Mouse (Mus musculus) forebrain, embryonic 14.5 days (tissue): Measurements from ENCODE around the gene Stk38. TPM values are rescaled to one million over a fixed set of nuclear protein-coding genes. Genes with fewer than 3 reads are reported as not detected.

ENCODE experiments used
- ATAC-seq: fragments of 200-750 bp; cut with Nextera tagmentation; 2 replicates; pipeline ENCODE4 v1.8.0; 2017; ENCODE audit warnings: mild to moderate bottlenecking, moderate library complexity
- DNase-seq: peaks from one replicate; pipeline ENCODE4 v3.0.0-alpha.2; 2015; ENCODE audit warnings: low spot score
- H3K27ac ChIP-seq: fragments of 300-500 bp; sonication (generic); 2 replicates; pipeline ENCODE4 v1.5.1; 2014; ENCODE audit warnings: low read depth, mild to moderate bottlenecking, control low read depth, low read length, moderate library complexity
- H3K27me3 ChIP-seq: fragments of 300-500 bp; sonication (generic); replicated peaks from 2 replicates; pipeline ENCODE4 v1.6.1; 2014; ENCODE audit warnings: low read length, control low read depth, mixed read lengths; ENCODE audit not compliant: control insufficient read depth, insufficient read depth
- H3K36me3 ChIP-seq: fragments of 300-500 bp; sonication (generic); 2 replicates; pipeline ENCODE4 v1.6.1; 2014; ENCODE audit warnings: low read length, control low read depth; ENCODE audit not compliant: control insufficient read depth, insufficient read depth
- H3K4me1 ChIP-seq: fragments of 300-500 bp; sonication (generic); 2 replicates; pipeline ENCODE4 v1.6.1; 2014; ENCODE audit warnings: antibody characterized with exemption, low read length, control low read depth; ENCODE audit not compliant: control insufficient read depth, insufficient read depth
- H3K4me2 ChIP-seq: fragments of 300-500 bp; sonication (generic); 2 replicates; pipeline ENCODE4 v1.6.1; 2014; ENCODE audit warnings: mild to moderate bottlenecking, control low read depth, low read length
- H3K4me3 ChIP-seq: fragments of 300-500 bp; sonication (generic); 2 replicates; pipeline ENCODE4 v1.5.1; 2014; ENCODE audit warnings: low read depth, low read length, control low read depth
- H3K9ac ChIP-seq: fragments of 300-500 bp; sonication (generic); 2 replicates; pipeline ENCODE4 v1.6.1; 2014; ENCODE audit warnings: mild to moderate bottlenecking, low read length, control low read depth, moderate library complexity
- H3K9me3 ChIP-seq: fragments of 300-500 bp; sonication (generic); replicated peaks from 2 replicates; pipeline ENCODE4 v1.6.1; 2016; ENCODE audit warnings: low read length, control low read depth, mixed read lengths; ENCODE audit not compliant: control insufficient read depth
- WGBS: fragments of 180-500 bp; shearing (Covaris S2); extraction: QIAGEN DNeasy Blood & Tissue Kit; methylation state at CpG from one replicate; pipeline ENCODE4 v1.1.7; 2014; 5-methylcytosine and 5-hydroxymethylcytosine counted together
- polyA plus RNA-seq: library from polyadenylated mRNA; unstranded; fragments of >200 nt; fragmentation: Nextera tagmentation; extraction: Ambion mirVana; gene quantifications from 2 replicates; pipeline ENCODE4 v1.2.1, GENCODE M21; 2014

Stk38 gene
- polyA plus RNA-seq, 1 experiment from 2014 or later = 81.7 TPM

DNA sequence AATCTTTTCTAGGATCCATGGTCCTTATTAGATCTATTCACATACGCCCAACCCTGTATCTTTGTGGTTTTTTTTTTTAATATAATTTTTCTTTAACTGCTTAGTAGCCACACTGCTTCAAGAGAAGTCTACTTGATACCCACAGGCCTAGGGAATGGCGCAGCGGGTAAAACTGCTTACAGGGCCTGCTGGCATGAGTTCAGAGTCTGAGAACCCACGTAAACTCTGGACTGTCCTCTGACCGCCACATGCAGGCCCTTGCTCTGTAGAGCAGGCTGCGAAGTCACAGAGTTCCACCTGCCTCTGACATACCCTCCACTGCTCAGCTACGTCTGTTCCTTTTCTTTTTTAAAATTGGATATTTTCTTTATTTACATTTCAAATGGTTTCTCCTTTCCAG is 63.3 kb downstream of the Stk38 start:
- no peak for DNase-seq
- no peak overlapping the region for H3K4me3 ChIP-seq

DNA sequence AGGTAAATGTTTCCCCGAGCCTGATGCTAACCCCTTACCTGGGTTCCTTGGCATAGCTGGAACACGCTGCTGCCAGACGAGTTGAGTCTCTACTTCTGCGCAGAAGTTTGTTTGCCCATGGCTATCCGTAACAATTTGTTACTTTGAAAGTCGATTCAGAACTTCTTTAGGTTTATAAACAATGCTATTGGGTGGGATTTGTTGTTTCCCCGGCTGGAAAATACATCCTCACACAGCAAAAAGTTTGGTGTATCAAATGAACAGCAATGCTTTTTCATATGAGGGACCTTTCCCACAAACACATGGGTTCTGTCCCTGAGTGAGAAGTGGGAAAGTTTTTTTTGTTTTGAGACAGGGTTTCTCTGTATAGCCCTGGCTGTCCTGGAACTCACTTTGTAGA is 64.1 kb downstream of the Stk38 start, which contains the start of gene Pxt1:
Pxt1 (minus strand) TSS at position 101 of the 400 bp plus-strand sequence.
- Histone ChIP-seq H3K27me3 (no peaks in the 10 kb centered on the region), H3K36me3 (no peaks in the 10 kb centered on the region), H3K4me3 (no peak within 1 kb of the TSS), H3K4me2 (no peak within 1 kb of the TSS), H3K9ac (no peak within 1 kb of the TSS), H3K9me3 (no peaks in the 10 kb centered on the region), H3K27ac (no peak within 1 kb of the TSS), H3K4me1 (no peaks in the 10 kb centered on the region)
- ATAC-seq (no peak), DNase-seq (no peak)
- WGBS = 90% methylated on average over 7 of the region's 7 CpGs

More for the DNA sequence above, 63.3 kb downstream of the Stk38 start:
- H3K9ac ChIP-seq = no peak overlapping the region
- ATAC-seq = no peak
- no peaks in the 10 kb centered on the region for H3K36me3 ChIP-seq
- H3K27ac ChIP-seq = no peak overlapping the region
- H3K9me3 ChIP-seq = no peaks in the 10 kb centered on the region
- H3K4me1 ChIP-seq = no peaks in the 10 kb centered on the region
- no peak overlapping the region for H3K4me2 ChIP-seq
- no peaks in the 10 kb centered on the region for H3K27me3 ChIP-seq
- 95% methylated on average over 7 of the region's 7 CpGs for WGBS

DNA sequence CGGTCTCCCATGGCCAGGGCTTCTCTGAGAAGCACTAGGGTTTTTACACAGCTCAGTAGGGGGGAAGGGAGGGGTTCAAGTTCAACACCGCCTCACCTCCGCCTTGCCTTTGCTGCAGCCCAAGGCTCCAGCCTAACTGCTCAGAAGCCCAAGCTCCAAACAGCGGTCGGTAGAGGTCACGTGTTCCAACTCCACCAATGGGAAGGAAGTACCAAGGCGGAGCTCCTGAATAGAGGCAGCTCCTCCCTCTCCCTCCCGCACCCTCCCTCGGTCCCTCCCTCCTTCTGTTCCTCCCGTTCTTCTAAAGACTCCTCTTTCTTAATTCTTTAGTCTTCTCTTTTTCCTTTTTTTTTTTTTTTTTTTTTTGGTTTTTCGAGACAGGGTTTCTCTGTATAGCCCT is 65.7 kb downstream of the Stk38 start:
- WGBS = 83% methylated on average over 10 of the region's 11 CpGs

DNA sequence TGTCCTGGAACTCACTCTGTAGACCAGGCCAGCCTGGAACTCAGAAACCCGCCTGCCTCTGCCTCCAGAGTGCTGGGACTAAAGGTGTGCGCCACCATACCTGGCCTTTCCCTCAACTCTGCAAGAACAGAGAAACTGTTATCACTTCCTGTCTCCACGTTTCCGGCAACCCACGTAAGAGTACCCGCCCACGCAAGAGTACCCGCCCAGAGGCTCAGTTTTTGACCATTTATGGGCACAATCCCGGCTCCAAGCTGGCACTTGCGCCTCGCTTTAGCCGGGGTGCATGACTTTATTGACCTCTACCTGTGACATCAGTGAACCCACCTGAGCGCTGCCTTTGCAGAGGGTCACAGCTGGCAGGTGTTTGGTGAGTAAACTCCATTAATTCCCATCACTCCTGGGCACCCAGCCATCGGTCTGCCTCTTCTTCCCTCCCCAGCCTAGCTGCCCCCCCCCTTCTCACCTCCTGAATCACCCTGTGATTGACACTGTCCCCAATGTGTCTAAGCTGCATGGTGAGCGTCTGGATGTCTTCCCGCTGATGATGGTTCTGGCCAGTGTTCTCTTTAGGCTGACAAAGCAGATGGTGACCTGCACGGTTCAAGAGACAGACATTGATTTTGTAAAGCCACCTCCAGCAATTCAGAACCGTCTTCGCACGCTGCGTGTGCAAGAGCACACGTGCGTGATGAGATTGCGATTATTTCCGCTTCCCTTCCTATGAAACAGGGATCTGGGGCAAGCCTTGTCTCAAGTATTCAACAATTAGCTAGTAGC is 66.8 kb downstream of the Stk38 start:
- Histone ChIP-seq H3K4me1 (no peaks in the 10 kb centered on the region), H3K36me3 (no peaks in the 10 kb centered on the region), H3K4me3 (no peak overlapping the region), H3K9me3 (no peaks in the 10 kb centered on the region), H3K27me3 (no peaks in the 10 kb centered on the region), H3K9ac (no peak overlapping the region), H3K4me2 (no peak overlapping the region), H3K27ac (no peak overlapping the region)
- no peak for ATAC-seq
- WGBS = 91% methylated on average over 25 of the region's 25 CpGs
- DNase-seq = no peak

More for the DNA sequence above, 65.7 kb downstream of the Stk38 start:
- Histone ChIP-seq H3K4me2 (no peak overlapping the region), H3K36me3 (no peaks in the 10 kb centered on the region), H3K27ac (no peak overlapping the region), H3K27me3 (no peaks in the 10 kb centered on the region), H3K4me3 (no peak overlapping the region), H3K4me1 (no peaks in the 10 kb centered on the region), H3K9ac (no peak overlapping the region), H3K9me3 (no peaks in the 10 kb centered on the region)
- DNase-seq (no peak), ATAC-seq (no peak)

DNA sequence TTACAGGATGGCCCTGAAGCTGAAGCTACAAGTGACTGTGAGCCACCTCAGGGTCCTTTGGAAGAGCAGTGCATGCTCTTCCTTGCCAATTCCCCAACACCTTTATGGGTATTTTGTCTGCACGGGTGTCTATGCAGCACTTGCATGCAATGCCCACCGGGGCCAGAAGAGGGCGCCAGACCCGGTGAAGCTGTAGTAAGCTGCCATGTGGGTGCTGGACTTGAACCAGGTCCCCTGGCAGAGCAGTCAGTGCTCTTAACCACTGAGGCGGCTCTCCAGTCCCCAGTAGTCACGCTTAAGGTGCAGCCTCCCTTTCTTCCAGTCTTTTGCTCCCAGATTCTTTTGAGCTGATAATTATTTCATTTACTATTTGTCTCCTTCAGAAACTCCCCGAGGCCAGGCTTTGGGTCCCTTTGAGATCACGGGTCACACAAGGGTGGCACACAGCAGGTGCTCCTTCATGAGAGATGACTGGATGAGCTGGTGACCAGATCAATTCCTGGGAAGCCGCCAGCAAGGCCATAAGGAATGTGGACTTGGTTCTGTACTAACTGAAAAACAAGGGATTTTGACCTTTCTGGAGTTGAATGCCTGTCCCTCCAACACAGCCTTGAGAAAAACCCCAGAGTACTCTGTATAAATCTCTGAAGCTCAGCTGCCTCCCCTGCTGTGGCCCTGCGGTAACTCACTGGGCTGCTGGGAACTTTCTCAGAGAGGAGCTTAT is 71.0 kb downstream of the Stk38 start:
- Histone ChIP-seq H3K9ac (no peak overlapping the region), H3K27ac (no peak overlapping the region), H3K4me1 (no peaks in the 10 kb centered on the region), H3K4me2 (no peak overlapping the region), H3K27me3 (no peaks in the 10 kb centered on the region), H3K9me3 (no peaks in the 10 kb centered on the region), H3K4me3 (no peak overlapping the region), H3K36me3 (no peaks in the 10 kb centered on the region)
- DNase-seq = no peak
- ATAC-seq = no peak
- 77% methylated on average over 10 of the region's 10 CpGs for WGBS

DNA sequence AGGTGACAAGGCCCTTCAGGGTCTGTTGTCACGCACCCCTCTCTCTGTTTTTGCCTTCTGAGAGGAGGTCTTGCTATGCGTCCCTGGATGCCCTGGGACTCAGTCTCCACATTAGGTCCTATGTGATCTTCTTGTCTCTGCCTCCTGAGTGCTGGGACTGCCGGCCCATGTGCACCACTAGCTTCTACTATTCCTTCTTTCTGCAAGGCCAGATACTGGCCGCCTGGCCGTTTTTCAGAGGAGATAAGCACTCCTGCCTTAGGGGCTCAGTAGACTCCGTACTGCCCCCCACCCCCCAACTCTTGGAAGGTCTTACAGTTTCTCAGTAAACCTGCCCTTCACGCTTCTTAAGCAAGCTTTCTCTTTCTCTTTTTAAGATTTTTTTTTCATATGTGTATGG is 71.7 kb downstream of the Stk38 start:
- 96% methylated on average over 7 of the region's 7 CpGs for WGBS

DNA sequence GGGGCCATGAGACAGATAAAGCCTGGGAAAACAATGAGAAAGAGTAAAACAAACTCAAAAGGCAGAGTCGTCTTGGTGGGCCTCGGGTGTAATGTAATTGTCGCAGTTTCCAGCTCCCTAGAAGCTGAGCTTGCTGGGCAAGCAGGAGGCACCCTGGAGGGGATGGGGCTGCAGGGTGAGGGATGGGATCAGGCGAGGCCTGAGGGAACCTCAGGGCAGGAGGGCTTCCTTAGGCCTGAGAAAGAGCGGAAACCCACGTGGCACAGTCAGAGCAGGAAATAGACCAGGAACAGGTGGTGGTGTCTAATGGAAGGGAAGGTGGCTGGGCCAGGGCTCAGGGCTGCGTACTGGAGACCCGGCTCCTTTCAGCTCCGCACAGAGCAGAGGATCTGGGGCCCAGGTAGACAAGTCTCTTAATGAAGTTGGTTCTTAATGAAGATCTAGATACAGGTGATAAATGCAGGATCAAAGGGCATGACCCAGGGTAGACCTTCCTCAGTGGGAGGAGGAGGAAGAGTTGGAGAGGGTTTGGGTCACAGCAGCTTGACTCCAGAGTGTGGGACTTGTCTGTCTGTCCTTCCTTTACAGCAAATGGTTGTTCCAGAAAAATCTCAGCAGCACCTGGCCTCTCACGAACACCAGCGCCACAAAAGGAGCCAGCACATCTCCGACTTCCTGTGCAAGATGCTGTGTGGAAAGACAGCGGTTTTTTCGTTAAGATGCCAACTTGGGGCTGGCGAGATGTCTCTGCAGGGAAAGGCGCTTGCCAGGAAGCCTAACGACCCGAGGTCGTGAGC is 73.5 kb downstream of the Stk38 start:
- ATAC-seq = no peak
- Histone ChIP-seq H3K4me1 (peaks cover 8% of the 10 kb centered on the region), H3K9ac (no peak overlapping the region), H3K27me3 (no peaks in the 10 kb centered on the region), H3K36me3 (no peaks in the 10 kb centered on the region), H3K4me2 (no peak overlapping the region), H3K27ac (no peak overlapping the region), H3K9me3 (no peaks in the 10 kb centered on the region), H3K4me3 (no peak overlapping the region)
- no peak for DNase-seq
- 74% methylated on average over 19 of the region's 19 CpGs for WGBS

More for the DNA sequence above, 71.7 kb downstream of the Stk38 start:
- no peak overlapping the region for H3K4me3 ChIP-seq
- H3K27me3 ChIP-seq = no peaks in the 10 kb centered on the region
- ATAC-seq (no peak), DNase-seq (no peak)
- H3K9ac ChIP-seq = no peak overlapping the region
- no peak overlapping the region for H3K27ac ChIP-seq
- H3K9me3 ChIP-seq = no peaks in the 10 kb centered on the region
- H3K36me3 ChIP-seq = no peaks in the 10 kb centered on the region
- no peak overlapping the region for H3K4me2 ChIP-seq
- H3K4me1 ChIP-seq = no peaks in the 10 kb centered on the region

DNA sequence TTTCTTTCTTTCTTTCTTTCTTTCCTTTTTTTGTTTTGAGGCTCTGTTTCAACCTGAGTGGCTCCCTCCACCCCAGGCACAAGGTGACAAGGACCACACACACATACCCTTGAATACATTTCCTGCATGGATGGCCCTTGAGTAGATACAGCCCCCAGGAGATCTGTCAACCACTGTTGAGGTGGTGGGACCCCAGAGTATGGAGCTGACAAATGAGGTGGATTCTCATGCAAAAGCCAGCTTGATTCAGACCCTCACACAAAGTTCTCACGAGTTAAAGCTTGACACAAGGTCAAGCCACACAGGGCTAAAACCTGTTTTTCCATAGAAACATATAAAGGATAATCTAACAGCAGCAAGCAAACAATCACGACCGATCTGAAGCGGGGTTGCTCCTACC is 75.5 kb downstream of the Stk38 start:
- no peaks in the 10 kb centered on the region for H3K36me3 ChIP-seq
- H3K4me1 ChIP-seq = peaks cover 8% of the 10 kb centered on the region
- 89% methylated on average over 4 of the region's 4 CpGs for WGBS
- no peaks in the 10 kb centered on the region for H3K9me3 ChIP-seq
- no peak overlapping the region for H3K4me3 ChIP-seq
- no peak for DNase-seq
- no peak overlapping the region for H3K27ac ChIP-seq
- H3K9ac ChIP-seq = no peak overlapping the region
- no peaks in the 10 kb centered on the region for H3K27me3 ChIP-seq
- ATAC-seq = no peak
- H3K4me2 ChIP-seq = no peak overlapping the region
